In genomic region chr17:46005458-46005857, GRCm38 (mm10) we compare ENCODE assay signal across 23 mouse cellular contexts. TPM values are rescaled to one million over a fixed set of nuclear protein-coding genes. Genes with fewer than 3 reads are reported as not detected.
DNase-seq lines count a peak whose midpoint lies in the region; ATAC-seq lines count a peak whose summit lies in the region.
"Had no signal": no experiment of that assay in that cellular context is flagged by ENCODE, and none has a peak within 500 bp of the region (broad histone marks: within the 10 kb centered on the region; RNA-seq: fewer than 3 reads in every experiment).

No protein-coding gene starts in this region.

- H3K27me3 ChIP-seq in liver, embryonic 13.5 days: no peaks in the 10 kb centered on the region
- H3K27me3 ChIP-seq in embryonic facial prominence, embryonic 10.5 days (replicated peaks; ENCODE audit: low read depth, poor library complexity, severe bottlenecking): no peaks in the 10 kb centered on the region
- no peaks in the 10 kb centered on the region for H3K27me3 ChIP-seq in forebrain, embryonic 15.5 days
- H3K27me3 ChIP-seq: hindbrain, embryonic 13.5 days; kidney, embryonic 15.5 days; limb, embryonic 13.5 days; lung, embryonic 15.5 days; neural tube, embryonic 15.5 days had no signal

- DNase-seq in adrenal gland, adult 2 months: peak; percentile 56
- no peak for DNase-seq in adrenal gland, postnatal 4 days (ENCODE audit: low spot score in 2 of 2)
- no peak for DNase-seq in liver, embryonic 13.5 days
- no peak for DNase-seq in liver
- no peak for DNase-seq in embryonic facial prominence, embryonic 10.5 days (ENCODE audit: low spot score)
- DNase-seq in cerebellum, adult 9-10 months: no peak
- DNase-seq: cerebellum, adult 11 months; cerebellum, postnatal 25 days; heart, postnatal 14 days; right cerebral cortex, postnatal 25 days; thymus, adult 18-20 months had no signal

- WGBS in liver, embryonic 13.5 days (ENCODE audit: insufficient replicate concordance): 49% methylated on average over 3 of the region's 3 CpGs
- WGBS in embryonic facial prominence, embryonic 10.5 days: 84% methylated on average over 3 of the region's 3 CpGs
- 79% methylated on average over 3 of the region's 3 CpGs for WGBS in forebrain, embryonic 15.5 days

- no peak overlapping the region for H3K4me2 ChIP-seq in liver, embryonic 13.5 days
- H3K4me2 ChIP-seq in forebrain, embryonic 15.5 days (replicated peaks): no peak overlapping the region
- H3K4me2 ChIP-seq: hindbrain, embryonic 13.5 days; kidney, embryonic 15.5 days; limb, embryonic 13.5 days; lung, embryonic 15.5 days; neural tube, embryonic 15.5 days had no signal

- no peak overlapping the region for H3K9ac ChIP-seq in liver, embryonic 13.5 days
- no peak overlapping the region for H3K9ac ChIP-seq in forebrain, embryonic 15.5 days (replicated peaks)
- H3K9ac ChIP-seq: hindbrain, embryonic 13.5 days; kidney, embryonic 15.5 days; limb, embryonic 13.5 days; lung, embryonic 15.5 days; neural tube, embryonic 15.5 days had no signal

- H3K27ac ChIP-seq in liver, embryonic 13.5 days: no peak overlapping the region
- H3K27ac ChIP-seq in embryonic facial prominence, embryonic 10.5 days (replicated peaks): 0 out of 2 replicates have a peak overlapping the region, but pooled peaks have one; percentile 8
- no peak overlapping the region for H3K27ac ChIP-seq in forebrain, embryonic 15.5 days (replicated peaks)
- H3K27ac ChIP-seq: heart, embryonic 10.5 days; hindbrain, embryonic 13.5 days; kidney, embryonic 15.5 days; limb, embryonic 13.5 days; lung, embryonic 15.5 days; neural tube, embryonic 15.5 days had no signal

- H3K36me3 ChIP-seq in liver, embryonic 13.5 days: no peaks in the 10 kb centered on the region
- H3K36me3 ChIP-seq in embryonic facial prominence, embryonic 10.5 days (replicated peaks): no peaks in the 10 kb centered on the region
- no peaks in the 10 kb centered on the region for H3K36me3 ChIP-seq in forebrain, embryonic 15.5 days
- H3K36me3 ChIP-seq: heart, embryonic 10.5 days; hindbrain, embryonic 13.5 days; kidney, embryonic 15.5 days; limb, embryonic 13.5 days; lung, embryonic 15.5 days; neural tube, embryonic 15.5 days had no signal

- peaks cover 4% of the 10 kb centered on the region; the same call in 1 of the 2 replicates for H3K4me1 ChIP-seq in liver, embryonic 13.5 days (replicated peaks)
- no peaks in the 10 kb centered on the region; the same call in 1 of the 2 replicates for H3K4me1 ChIP-seq in embryonic facial prominence, embryonic 10.5 days
- no peaks in the 10 kb centered on the region for H3K4me1 ChIP-seq in forebrain, embryonic 15.5 days
- H3K4me1 ChIP-seq: limb, embryonic 13.5 days; lung, embryonic 15.5 days; neural tube, embryonic 15.5 days had no signal

- no peaks in the 10 kb centered on the region for H3K9me3 ChIP-seq in liver, embryonic 13.5 days (replicated peaks)
- H3K9me3 ChIP-seq in embryonic facial prominence, embryonic 10.5 days: no peaks in the 10 kb centered on the region
- no peaks in the 10 kb centered on the region for H3K9me3 ChIP-seq in forebrain, embryonic 15.5 days
- H3K9me3 ChIP-seq: heart, embryonic 10.5 days; hindbrain, embryonic 13.5 days; kidney, embryonic 15.5 days; limb, embryonic 13.5 days; lung, embryonic 15.5 days; neural tube, embryonic 15.5 days had no signal

- no peak overlapping the region for H3K4me3 ChIP-seq in liver, embryonic 13.5 days (replicated peaks)
- no peak overlapping the region for H3K4me3 ChIP-seq in embryonic facial prominence, embryonic 10.5 days
- no peak overlapping the region for H3K4me3 ChIP-seq in forebrain, embryonic 15.5 days
- H3K4me3 ChIP-seq: heart, embryonic 10.5 days; hindbrain, embryonic 13.5 days; kidney, embryonic 15.5 days; limb, embryonic 13.5 days; lung, embryonic 15.5 days; neural tube, embryonic 15.5 days had no signal

- 0 out of 2 replicates have a peak, but pooled peaks have one; percentile 18 for ATAC-seq in liver, embryonic 13.5 days (ENCODE audit: low read depth)
- peak; percentile 86 for ATAC-seq in megakaryocyte, adult 5-6 weeks (ENCODE audit: poor library complexity, severe bottlenecking)
- no peak for ATAC-seq in forebrain, embryonic 15.5 days (replicated peaks)
- ATAC-seq: activated CD4-positive, CD25-positive, alpha-beta regulatory T cell, adult 4 months; CD4-positive, CD25-positive, alpha-beta regulatory T cell, adult 4 months; inflammation-experienced regulatory T-cells, adult 6 months; midbrain, embryonic 16.5 days had no signal

RNA-seq across cellular contexts. Expression of gene Vegfa, which starts 26.7 kb away (rescaled TPM):
- total RNA-seq in adrenal gland, adult 2 months (2021): 100 to 1,000 TPM; 395 to 486 TPM
- polyA plus RNA-seq in adrenal gland, adult 2 months (2012; rRNA removed): 751 and 799 TPM in 2 replicates
- 100 to 1,000 TPM; 242 to 257 TPM for total RNA-seq in adrenal gland, postnatal 4 days (2021)
- polyA plus RNA-seq in liver, embryonic 13.5 days (2015; fragmentation: Nextera tagmentation; extraction: Ambion mirVana): 1.2 and 1.3 TPM in 2 replicates
- 2.1 and 2.3 TPM in 2 replicates for polyA plus RNA-seq in embryonic facial prominence, embryonic 10.5 days (2016; fragmentation: Nextera tagmentation; extraction: Ambion mirVana)
- 5.6 and 9.1 TPM in 2 replicates for total RNA-seq in megakaryocyte, adult 5-6 weeks (2015)
- 4.8 and 11.4 TPM in 2 replicates for total RNA-seq in megakaryocyte, adult 5-6 weeks (2017)
- 3.1 and 3.6 TPM in 2 replicates for polyA plus RNA-seq in forebrain, embryonic 15.5 days (2015; fragmentation: Nextera tagmentation; extraction: Ambion mirVana)
- polyA plus RNA-seq: activated CD4-positive, CD25-positive, alpha-beta regulatory T cell, adult 4 months; CD4-positive, CD25-positive, alpha-beta regulatory T cell, adult 4 months; inflammation-experienced regulatory T-cells, adult 6 months had no signal

Comparison
In these comparisons a context has a peak if more than half of its experiments do, and no peak if none do; other contexts are left out.
1. RNA of gene Vegfa, which starts 26.7 kb away (polyA plus RNA-seq): 751 to 799 TPM in adrenal gland, adult 2 months; 3.1 to 3.6 TPM in forebrain, embryonic 15.5 days, 2.1 to 2.3 TPM in embryonic facial prominence, embryonic 10.5 days and 1.2 to 1.3 TPM in liver, embryonic 13.5 days; every median in the first group is over 100 times any median in the second.